ENCODE assay signal across 8 mouse cellular contexts in the genomic region with DNA sequence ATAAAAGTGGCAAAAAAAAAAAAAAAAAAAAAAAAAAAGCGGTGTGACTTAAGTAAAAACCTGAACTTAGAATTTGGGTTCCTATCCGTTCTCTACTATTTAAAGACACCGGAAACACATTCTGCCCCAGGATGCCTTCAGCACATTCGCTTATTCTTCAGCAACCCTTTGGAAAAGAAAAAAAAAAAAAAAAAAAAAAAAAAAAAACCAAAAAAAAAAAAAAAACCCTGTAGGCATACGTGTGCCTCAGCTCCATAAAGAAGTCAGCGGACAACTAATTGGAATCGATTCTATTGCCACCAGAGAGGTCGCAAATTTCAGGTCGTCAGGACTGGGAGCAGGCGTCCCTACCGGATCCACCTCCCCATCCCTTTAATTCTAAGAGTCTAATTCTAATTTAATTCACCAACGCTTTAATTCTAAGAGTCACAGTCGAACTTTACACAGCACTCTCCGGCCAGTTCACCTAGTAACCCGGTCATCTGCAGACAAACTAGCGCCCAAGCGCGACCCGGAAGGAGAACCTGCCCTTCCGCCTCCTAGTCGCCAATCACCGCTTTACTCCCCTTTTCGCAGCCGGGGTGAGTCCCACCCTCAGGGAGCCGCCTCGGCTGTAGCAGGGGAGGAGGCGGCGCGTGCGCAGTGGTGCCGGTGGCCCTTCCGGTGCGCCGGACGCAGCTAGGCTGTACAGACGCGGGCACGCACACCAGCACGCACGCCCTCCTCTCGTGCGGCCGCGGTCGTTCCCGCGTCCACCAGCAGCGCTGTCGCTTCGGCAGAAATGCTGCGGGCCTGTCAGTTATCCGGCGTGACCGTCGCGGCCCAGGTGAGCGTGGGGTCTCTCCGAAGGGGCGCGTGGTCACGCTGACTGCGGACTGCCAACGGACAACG. TPM values are rescaled to one million over a fixed set of nuclear protein-coding genes. Genes with fewer than 3 reads are reported as not detected.
DNase-seq lines count a peak whose midpoint lies in the region; ATAC-seq lines count a peak whose summit lies in the region.

A gene (plus strand): TSS at position 642 of the 891 bp plus-strand sequence.

- no peaks in the 10 kb centered on the region for H3K27me3 ChIP-seq in lung, embryonic 16.5 days (ENCODE audit: control insufficient read depth, insufficient read depth, low read depth, low read length)

- 0 out of 2 replicates have a peak, but pooled peaks cover 3% of the 10 kb centered on the region for H3K36me3 ChIP-seq in lung, embryonic 16.5 days (ENCODE audit: control insufficient read depth, insufficient read depth, low read length)

- DNase-seq in MEL-GATA-1-ER (ENCODE audit: extremely low read depth, low read depth), result peak; percentile 90
- peak; percentile 96 for DNase-seq in cerebellum, adult 8-10 months
- DNase-seq in forelimb bud, embryonic 11.5 days (ENCODE audit: low read depth, low spot score), result peak; percentile 96
- DNase-seq in layer of hippocampus, adult 9-10 months (ENCODE audit: low spot score), result peak; percentile 85
- peak; percentile 85 for DNase-seq in ovary, postnatal 10 days (ENCODE audit: low spot score)
- DNase-seq in thymus, postnatal 10 days (ENCODE audit: low spot score in 2 of 2), result peak; percentile 93

- H3K4me3 ChIP-seq in lung, embryonic 16.5 days (ENCODE audit: low read length), result peak within 1 kb of the TSS; percentile 74

- H3K27ac ChIP-seq in lung, embryonic 16.5 days (ENCODE audit: low read length), result peak within 1 kb of the TSS; percentile 81

- peak; percentile 90 to 94 for ATAC-seq in hematopoietic stem cell, adult 5-6 weeks (replicated peaks in 1 of 2; ENCODE audit: insufficient read depth in 1 of 2, low FRiP score in 2 of 2, low TSS enrichment in 1 of 2, low read depth in 1 of 2, poor library complexity in 2 of 2, severe bottlenecking in 2 of 2)
- ATAC-seq in lung, embryonic 16.5 days (ENCODE audit: low read depth), result peak; percentile 99

- WGBS in lung, embryonic 16.5 days, result under 1% methylated on average over 64 of the region's 64 CpGs

- peak within 1 kb of the TSS; percentile 75 for H3K9ac ChIP-seq in lung, embryonic 16.5 days (ENCODE audit: low read length)

- peak within 1 kb of the TSS; percentile 93 for H3K4me2 ChIP-seq in lung, embryonic 16.5 days (ENCODE audit: low read depth, low read length)

- no peaks in the 10 kb centered on the region for H3K9me3 ChIP-seq in lung, embryonic 16.5 days (ENCODE audit: control insufficient read depth, low read length)

- H3K4me1 ChIP-seq in lung, embryonic 16.5 days (replicated peaks; ENCODE audit: control insufficient read depth, insufficient read depth, low read length), result peaks cover 8% of the 10 kb centered on the region

RNA-seq across cellular contexts. Expression of the gene that starts here (rescaled TPM):
- 104 and 121 TPM in 2 replicates for total RNA-seq in hematopoietic stem cell, adult 5-6 weeks (2017)
- 170 and 173 TPM in 2 replicates for polyA plus RNA-seq in lung, embryonic 16.5 days (2015; fragmentation: Nextera tagmentation; extraction: Ambion mirVana)

Comparison
In these comparisons a context has a peak if more than half of its experiments do, and no peak if none do; other contexts are left out.
1. Peak in every context shown above with its lines: DNase-seq, ATAC-seq, H3K4me3 ChIP-seq and H3K27ac ChIP-seq.